Mouse (Mus musculus) embryo, embryonic 11.5 days (tissue): ENCODE data around the gene Pcbp4.
A peak's percentile ranks its signal among the peaks of the same experiment; 100 is the strongest.

Experiments used
- DNase-seq: peaks from one replicate; pipeline ENCODE4 v3.0.0-alpha.2; 2012; ENCODE audit warnings: low read depth, low spot score

Gene Pcbp4

GRCm38 (mm10) chr9:106447348-106447747, 5.7 kb upstream of the Pcbp4 start, which contains the start of the genes Abhd14b and Abhd14a:
TSS of gene Abhd14b (plus strand) at chr9:106447459.
TSS of gene Abhd14a (minus strand) at chr9:106447678.
- DNase-seq: peak; percentile 81

GRCm38 (mm10) chr9:106447951-106448350, 5.1 kb upstream of the Pcbp4 start:
- no peak for DNase-seq

GRCm38 (mm10) chr9:106448498-106449031, 4.5 kb upstream of the Pcbp4 start:
- DNase-seq: no peak

GRCm38 (mm10) chr9:106449947-106450346, 3.1 kb upstream of the Pcbp4 start:
- DNase-seq: no peak

- no peak for DNase-seq
Observed at GRCm38 (mm10) chr9:106450661-106451060, 2.4 kb upstream of the Pcbp4 start.

GRCm38 (mm10) chr9:106451298-106451697, 1.8 kb upstream of the Pcbp4 start:
- no peak for DNase-seq

GRCm38 (mm10) chr9:106451899-106452298, 1.2 kb upstream of the Pcbp4 start:
- no peak for DNase-seq

GRCm38 (mm10) chr9:106452351-106452750, 740 bp upstream of the Pcbp4 start:
- DNase-seq: no peak

- no peak for DNase-seq
Observed at GRCm38 (mm10) chr9:106452821-106453220, 270 bp upstream of the Pcbp4 start.

GRCm38 (mm10) chr9:106454071-106454761, 1.1 kb downstream of the Pcbp4 start:
- DNase-seq: no peak

- DNase-seq: no peak
Observed at GRCm38 (mm10) chr9:106454888-106455681, 2.0 kb downstream of the Pcbp4 start.

GRCm38 (mm10) chr9:106456325-106457162, 3.5 kb downstream of the Pcbp4 start:
- no peak for DNase-seq

GRCm38 (mm10) chr9:106457163-106457559, 4.1 kb downstream of the Pcbp4 start:
- no peak for DNase-seq

GRCm38 (mm10) chr9:106457920-106458319, 4.8 kb downstream of the Pcbp4 start:
- DNase-seq: no peak

GRCm38 (mm10) chr9:106459946-106460345, 6.9 kb downstream of the Pcbp4 start:
- DNase-seq: no peak

- no peak for DNase-seq
Observed at GRCm38 (mm10) chr9:106460401-106461025, 7.4 kb downstream of the Pcbp4 start.

- no peak for DNase-seq
Observed at GRCm38 (mm10) chr9:106461026-106461415, 7.9 kb downstream of the Pcbp4 start.

- DNase-seq: no peak
Observed at GRCm38 (mm10) chr9:106461641-106462429, 8.7 kb downstream of the Pcbp4 start.

GRCm38 (mm10) chr9:106462430-106462800, 9.3 kb downstream of the Pcbp4 start:
- no peak for DNase-seq
